Mouse (Mus musculus) liver, embryonic 15.5 days (tissue): Measurements from ENCODE around the gene Gm11034. TPM values are rescaled to one million over a fixed set of nuclear protein-coding genes. Genes with fewer than 3 reads are reported as not detected.

Source experiments
- ATAC-seq: fragments of 200-750 bp; cut with Nextera tagmentation; 2 replicates; pipeline ENCODE4 v1.8.0; 2017; ENCODE audit warnings: moderate number of reproducible peaks, mild to moderate bottlenecking, moderate library complexity; ENCODE audit not compliant: insufficient read depth
- H3K27ac ChIP-seq: fragments of 300-500 bp; sonication (generic); replicated peaks from 2 replicates; pipeline ENCODE4 v1.5.1; 2015; ENCODE audit warnings: mild to moderate bottlenecking, inconsistent platforms
- H3K27me3 ChIP-seq: fragments of 300-500 bp; sonication (generic); 2 replicates; pipeline ENCODE4 v1.6.1; 2015; ENCODE audit warnings: mild to moderate bottlenecking, inconsistent platforms
- H3K36me3 ChIP-seq: fragments of 300-500 bp; sonication (generic); replicated peaks from 2 replicates; pipeline ENCODE4 v1.6.1; 2015; ENCODE audit warnings: moderate library complexity, mild to moderate bottlenecking, inconsistent platforms
- H3K4me1 ChIP-seq: fragments of 300-500 bp; sonication (generic); replicated peaks from 2 replicates; pipeline ENCODE4 v1.6.1; 2015; ENCODE audit warnings: inconsistent platforms
- H3K4me2 ChIP-seq: fragments of 300-500 bp; sonication (generic); 2 replicates; pipeline ENCODE4 v1.6.1; 2015; ENCODE audit warnings: moderate library complexity, mild to moderate bottlenecking, inconsistent platforms
- H3K4me3 ChIP-seq: fragments of 300-500 bp; sonication (generic); replicated peaks from 2 replicates; pipeline ENCODE4 v1.5.1; 2015; ENCODE audit warnings: mild to moderate bottlenecking, inconsistent platforms
- H3K9ac ChIP-seq: fragments of 300-500 bp; sonication (generic); 2 replicates; pipeline ENCODE4 v1.6.1; 2015; ENCODE audit warnings: moderate library complexity, mild to moderate bottlenecking, inconsistent platforms
- H3K9me3 ChIP-seq: fragments of 300-500 bp; sonication (generic); replicated peaks from 2 replicates; pipeline ENCODE4 v1.6.1; 2016; ENCODE audit warnings: inconsistent platforms
- WGBS: fragments of 180-500 bp; shearing (Covaris S2); methylation state at CpG from one replicate; pipeline ENCODE4 v1.1.7; 2015; ENCODE audit warnings: mixed read lengths; ENCODE audit not compliant: insufficient replicate concordance; 5-methylcytosine and 5-hydroxymethylcytosine counted together
- polyA plus RNA-seq: library from polyadenylated mRNA; unstranded; fragments of >200 nt; fragmentation: Nextera tagmentation; extraction: Ambion mirVana; gene quantifications from 2 replicates; pipeline ENCODE4 v1.2.1, GENCODE M21; 2015

Gene Gm11034
- polyA plus RNA-seq = not detected in 2 replicates

- Histone ChIP-seq H3K36me3 (no peaks in the 10 kb centered on the region), H3K9ac (no peak within 1 kb of the TSS), H3K4me1 (0 out of 2 replicates have a peak, but pooled peaks cover 6% of the 10 kb centered on the region), H3K27ac (no peak within 1 kb of the TSS), H3K9me3 (no peaks in the 10 kb centered on the region), H3K4me3 (no peak within 1 kb of the TSS), H3K4me2 (no peak within 1 kb of the TSS), H3K27me3 (no peaks in the 10 kb centered on the region)
- ATAC-seq = no peak
- 64% methylated on average over 4 of the region's 4 CpGs for WGBS
These were observed at the start of gene Gm11034 for GRCm38 (mm10) chr8:72213536-72213935. Gene Gm11034 (minus strand): TSS chr8:72213636.

- Histone ChIP-seq H3K4me2 (no peak overlapping the region), H3K4me1 (peaks cover 9% of the 10 kb centered on the region), H3K9ac (no peak overlapping the region), H3K27ac (no peak overlapping the region), H3K27me3 (no peaks in the 10 kb centered on the region), H3K4me3 (no peak overlapping the region), H3K36me3 (no peaks in the 10 kb centered on the region), H3K9me3 (no peaks in the 10 kb centered on the region)
- ATAC-seq = no peak
- WGBS = 66% methylated on average over 2 of the region's 2 CpGs
These were observed 49.3 kb upstream of the Gm11034 start for GRCm38 (mm10) chr8:72262756-72263155.

GRCm38 (mm10) chr8:72261872-72262271, 48.4 kb upstream of the Gm11034 start:
- Histone ChIP-seq H3K36me3 (no peaks in the 10 kb centered on the region), H3K4me2 (no peak overlapping the region), H3K4me1 (peaks cover 5% of the 10 kb centered on the region; the same call in 1 of the 2 replicates), H3K27me3 (no peaks in the 10 kb centered on the region), H3K27ac (no peak overlapping the region), H3K9ac (no peak overlapping the region), H3K4me3 (no peak overlapping the region), H3K9me3 (no peaks in the 10 kb centered on the region)
- 49% methylated on average over 5 of the region's 5 CpGs for WGBS
- no peak for ATAC-seq

- H3K4me3 ChIP-seq = no peak overlapping the region
- H3K9me3 ChIP-seq = no peaks in the 10 kb centered on the region
- H3K4me1 ChIP-seq = peaks cover 5% of the 10 kb centered on the region; the same call in 1 of the 2 replicates
- no peak overlapping the region for H3K27ac ChIP-seq
- no peak overlapping the region for H3K9ac ChIP-seq
- H3K27me3 ChIP-seq = no peaks in the 10 kb centered on the region
- no peak for ATAC-seq
- no peaks in the 10 kb centered on the region; the same call in 1 of the 2 replicates for H3K36me3 ChIP-seq
- no peak overlapping the region for H3K4me2 ChIP-seq
These were observed 48.0 kb upstream of the Gm11034 start for GRCm38 (mm10) chr8:72261431-72261830.

- H3K27me3 ChIP-seq = no peaks in the 10 kb centered on the region
- H3K9ac ChIP-seq = no peak overlapping the region
- H3K9me3 ChIP-seq = no peaks in the 10 kb centered on the region
- no peak overlapping the region for H3K4me3 ChIP-seq
- H3K4me1 ChIP-seq = peaks cover 5% of the 10 kb centered on the region; the same call in 1 of the 2 replicates
- H3K27ac ChIP-seq = no peak overlapping the region
- no peak overlapping the region for H3K4me2 ChIP-seq
- H3K36me3 ChIP-seq = no peaks in the 10 kb centered on the region; the same call in 1 of the 2 replicates
- 23% methylated on average over 2 of the region's 2 CpGs for WGBS
- no peak for ATAC-seq
These were observed 47.6 kb upstream of the Gm11034 start for GRCm38 (mm10) chr8:72261019-72261418.

GRCm38 (mm10) chr8:72260585-72260984, 47.1 kb upstream of the Gm11034 start:
- no peak overlapping the region for H3K27ac ChIP-seq
- H3K9me3 ChIP-seq = no peaks in the 10 kb centered on the region
- H3K9ac ChIP-seq = no peak overlapping the region
- no peaks in the 10 kb centered on the region; the same call in 1 of the 2 replicates for H3K36me3 ChIP-seq
- no peak for ATAC-seq
- no peak overlapping the region for H3K4me2 ChIP-seq
- WGBS = 55% methylated on average over 4 of the region's 4 CpGs
- H3K4me3 ChIP-seq = no peak overlapping the region
- H3K27me3 ChIP-seq = no peaks in the 10 kb centered on the region
- peaks cover 5% of the 10 kb centered on the region; the same call in 1 of the 2 replicates for H3K4me1 ChIP-seq

GRCm38 (mm10) chr8:72259862-72260261, 46.4 kb upstream of the Gm11034 start:
- Histone ChIP-seq H3K4me1 (peaks cover 5% of the 10 kb centered on the region; the same call in 1 of the 2 replicates), H3K27me3 (no peaks in the 10 kb centered on the region), H3K36me3 (no peaks in the 10 kb centered on the region; the same call in 1 of the 2 replicates), H3K9ac (no peak overlapping the region), H3K9me3 (no peaks in the 10 kb centered on the region), H3K4me3 (no peak overlapping the region), H3K4me2 (no peak overlapping the region), H3K27ac (no peak overlapping the region)
- 52% methylated on average over 2 of the region's 2 CpGs for WGBS
- no peak for ATAC-seq

GRCm38 (mm10) chr8:72257902-72258238, 44.4 kb upstream of the Gm11034 start:
- Histone ChIP-seq H3K4me2 (no peak overlapping the region), H3K9ac (no peak overlapping the region), H3K4me1 (peaks cover 5% of the 10 kb centered on the region; the same call in 1 of the 2 replicates), H3K9me3 (no peaks in the 10 kb centered on the region), H3K27me3 (no peaks in the 10 kb centered on the region), H3K4me3 (no peak overlapping the region), H3K27ac (no peak overlapping the region), H3K36me3 (peaks cover 13% of the 10 kb centered on the region)
- WGBS = 61% methylated on average over 1 of the region's 1 CpGs
- no peak for ATAC-seq

GRCm38 (mm10) chr8:72257171-72257901, 43.9 kb upstream of the Gm11034 start:
- Histone ChIP-seq H3K4me3 (no peak overlapping the region), H3K36me3 (peaks cover 18% of the 10 kb centered on the region), H3K9ac (no peak overlapping the region), H3K9me3 (no peaks in the 10 kb centered on the region), H3K27me3 (no peaks in the 10 kb centered on the region), H3K4me2 (no peak overlapping the region), H3K4me1 (peaks cover 5% of the 10 kb centered on the region; the same call in 1 of the 2 replicates), H3K27ac (no peak overlapping the region)
- no peak for ATAC-seq
- WGBS = 49% methylated on average over 7 of the region's 7 CpGs

GRCm38 (mm10) chr8:72244610-72245009, 31.2 kb upstream of the Gm11034 start:
- H3K4me2 ChIP-seq = peak overlapping the region; percentile 30
- H3K9me3 ChIP-seq = no peaks in the 10 kb centered on the region
- no peak for ATAC-seq
- 15% methylated on average over 2 of the region's 2 CpGs for WGBS
- H3K4me3 ChIP-seq = no peak overlapping the region
- H3K4me1 ChIP-seq = peaks cover 42% of the 10 kb centered on the region
- H3K9ac ChIP-seq = no peak overlapping the region
- no peaks in the 10 kb centered on the region for H3K27me3 ChIP-seq
- H3K27ac ChIP-seq = peak overlapping the region; percentile 24; the same call in 1 of the 2 replicates
- H3K36me3 ChIP-seq = peaks cover 33% of the 10 kb centered on the region

GRCm38 (mm10) chr8:72242226-72242625, 28.8 kb upstream of the Gm11034 start:
- H3K27ac ChIP-seq = no peak overlapping the region
- H3K27me3 ChIP-seq = no peaks in the 10 kb centered on the region
- H3K4me1 ChIP-seq = peaks cover 48% of the 10 kb centered on the region
- H3K9me3 ChIP-seq = no peaks in the 10 kb centered on the region
- H3K36me3 ChIP-seq = peaks cover 20% of the 10 kb centered on the region
- H3K4me3 ChIP-seq = no peak overlapping the region
- no peak overlapping the region for H3K4me2 ChIP-seq
- ATAC-seq = no peak
- WGBS = 89% methylated on average over 1 of the region's 1 CpGs
- H3K9ac ChIP-seq = no peak overlapping the region
